Comparison of ENCODE assay signal across 19 mouse cellular contexts in genomic region chr5:131463402-131463801, GRCm38 (mm10).
DNase-seq lines count a peak whose midpoint lies in the region; ATAC-seq and TF ChIP-seq lines count a peak whose summit lies in the region.
"Had no signal": no experiment of that assay in that cellular context is flagged by ENCODE, and none has a peak within 500 bp of the region (broad histone marks: within the 10 kb centered on the region; RNA-seq: fewer than 3 reads in every experiment).

No protein-coding gene starts in this region.

- H3K27me3 ChIP-seq in forebrain, embryonic 11.5 days (ENCODE audit: control insufficient read depth, insufficient read depth, low read length), result no peaks in the 10 kb centered on the region
- no peaks in the 10 kb centered on the region for H3K27me3 ChIP-seq in forebrain, embryonic 10.5 days (ENCODE audit: poor library complexity, severe bottlenecking)
- H3K27me3 ChIP-seq in midbrain, embryonic 14.5 days (ENCODE audit: control insufficient read depth, insufficient read depth, low read length), result no peaks in the 10 kb centered on the region
- no peaks in the 10 kb centered on the region for H3K27me3 ChIP-seq in midbrain, embryonic 10.5 days (ENCODE audit: low read depth, poor library complexity, severe bottlenecking)
- no peaks in the 10 kb centered on the region for H3K27me3 ChIP-seq in forebrain, postnatal 0 days (ENCODE audit: insufficient read depth, low read length)
- no peaks in the 10 kb centered on the region for H3K27me3 ChIP-seq in neural tube, embryonic 14.5 days (ENCODE audit: control insufficient read depth, insufficient read depth, low read length)
- H3K27me3 ChIP-seq in heart, embryonic 11.5 days (ENCODE audit: control insufficient read depth, insufficient read depth, low read length), result no peaks in the 10 kb centered on the region
- H3K27me3 ChIP-seq: embryonic facial prominence, embryonic 13.5 days; megakaryocyte, embryonic 14.5 days had no signal

- H3K9ac ChIP-seq in forebrain, embryonic 11.5 days (ENCODE audit: low read length), result no peak overlapping the region
- no peak overlapping the region for H3K9ac ChIP-seq in midbrain, embryonic 14.5 days (replicated peaks; ENCODE audit: low read length)
- H3K9ac ChIP-seq in forebrain, postnatal 0 days, result no peak overlapping the region
- H3K9ac ChIP-seq in neural tube, embryonic 14.5 days (replicated peaks; ENCODE audit: low read depth, low read length), result no peak overlapping the region
- no peak overlapping the region for H3K9ac ChIP-seq in heart, embryonic 11.5 days (ENCODE audit: low read depth, low read length)
- H3K9ac ChIP-seq: embryonic facial prominence, embryonic 13.5 days had no signal

- 65% methylated on average over 6 of the region's 6 CpGs for WGBS in forebrain, embryonic 11.5 days
- WGBS in forebrain, embryonic 10.5 days, result 91% methylated on average over 6 of the region's 6 CpGs
- WGBS in midbrain, embryonic 14.5 days, result 68% methylated on average over 6 of the region's 6 CpGs
- 94% methylated on average over 6 of the region's 6 CpGs for WGBS in midbrain, embryonic 10.5 days
- 22% methylated on average over 6 of the region's 6 CpGs for WGBS in forebrain, postnatal 0 days
- 34% methylated on average over 6 of the region's 6 CpGs for whole genome bisulfite sequencing in neural tube, embryonic 14.5 days
- 93% methylated on average over 6 of the region's 6 CpGs for WGBS in heart, embryonic 11.5 days (ENCODE audit: insufficient replicate concordance)

- no peak overlapping the region for H3K4me3 ChIP-seq in forebrain, embryonic 11.5 days (ENCODE audit: low read depth, low read length)
- no peak overlapping the region for H3K4me3 ChIP-seq in forebrain, embryonic 10.5 days
- H3K4me3 ChIP-seq in midbrain, embryonic 14.5 days (replicated peaks; ENCODE audit: low read depth, low read length), result no peak overlapping the region
- H3K4me3 ChIP-seq in midbrain, embryonic 10.5 days, result no peak overlapping the region
- H3K4me3 ChIP-seq in forebrain, postnatal 0 days (ENCODE audit: low read depth, low read length), result no peak overlapping the region
- H3K4me3 ChIP-seq in neural tube, embryonic 14.5 days (ENCODE audit: low read depth, low read length), result no peak overlapping the region
- no peak overlapping the region for H3K4me3 ChIP-seq in heart, embryonic 11.5 days (ENCODE audit: low read depth, low read length)
- H3K4me3 ChIP-seq: embryonic facial prominence, embryonic 13.5 days; megakaryocyte, embryonic 14.5 days; myocyte had no signal

- peaks cover 25% of the 10 kb centered on the region for H3K36me3 ChIP-seq in forebrain, embryonic 11.5 days (ENCODE audit: control insufficient read depth, insufficient read depth, low read length)
- H3K36me3 ChIP-seq in forebrain, embryonic 10.5 days (replicated peaks), result peaks cover 98% of the 10 kb centered on the region
- peaks cover 90% of the 10 kb centered on the region for H3K36me3 ChIP-seq in midbrain, embryonic 14.5 days (ENCODE audit: control insufficient read depth, insufficient read depth, low read length)
- peaks cover 99% of the 10 kb centered on the region for H3K36me3 ChIP-seq in midbrain, embryonic 10.5 days
- H3K36me3 ChIP-seq in forebrain, postnatal 0 days (ENCODE audit: insufficient read depth), result peaks cover 34% of the 10 kb centered on the region
- peaks cover 34% of the 10 kb centered on the region for H3K36me3 ChIP-seq in neural tube, embryonic 14.5 days (ENCODE audit: control insufficient read depth, insufficient read depth, low read length)
- peaks cover 24% of the 10 kb centered on the region for H3K36me3 ChIP-seq in heart, embryonic 11.5 days (ENCODE audit: control insufficient read depth, insufficient read depth, low read length)

- no peak overlapping the region for H3K4me2 ChIP-seq in forebrain, embryonic 11.5 days (ENCODE audit: low read depth, low read length, severe bottlenecking)
- H3K4me2 ChIP-seq in midbrain, embryonic 14.5 days (ENCODE audit: low read length), result no peak overlapping the region
- H3K4me2 ChIP-seq in forebrain, postnatal 0 days (ENCODE audit: low read depth), result no peak overlapping the region
- H3K4me2 ChIP-seq in neural tube, embryonic 14.5 days (ENCODE audit: low read depth, low read length), result no peak overlapping the region
- H3K4me2 ChIP-seq in heart, embryonic 11.5 days, result no peak overlapping the region
- H3K4me2 ChIP-seq: embryonic facial prominence, embryonic 13.5 days; liver, embryonic 11.5 days had no signal

- peak overlapping the region; percentile 39; the same call in 1 of the 2 replicates for H3K27ac ChIP-seq in forebrain, embryonic 11.5 days (ENCODE audit: low read depth, low read length)
- H3K27ac ChIP-seq in forebrain, embryonic 10.5 days, result no peak overlapping the region
- 0 out of 2 replicates have a peak overlapping the region, but pooled peaks have one; percentile 26 for H3K27ac ChIP-seq in midbrain, embryonic 14.5 days (replicated peaks; ENCODE audit: low read depth, low read length)
- no peak overlapping the region for H3K27ac ChIP-seq in midbrain, embryonic 10.5 days (replicated peaks)
- no peak overlapping the region for H3K27ac ChIP-seq in forebrain, postnatal 0 days (ENCODE audit: low read depth, low read length)
- H3K27ac ChIP-seq in neural tube, embryonic 14.5 days (ENCODE audit: low read depth, low read length), result peak overlapping the region; percentile 24
- H3K27ac ChIP-seq in heart, embryonic 11.5 days (ENCODE audit: low read depth, low read length), result no peak overlapping the region
- H3K27ac ChIP-seq: embryonic facial prominence, embryonic 13.5 days had no signal

- H3K4me1 ChIP-seq in forebrain, embryonic 11.5 days (replicated peaks; ENCODE audit: control insufficient read depth, insufficient read depth, low read length), result no peaks in the 10 kb centered on the region; the same call in none of the 2 replicates
- H3K4me1 ChIP-seq in forebrain, embryonic 10.5 days, result peaks cover 6% of the 10 kb centered on the region; the same call in 1 of the 2 replicates
- peaks cover 7% of the 10 kb centered on the region for H3K4me1 ChIP-seq in midbrain, embryonic 14.5 days (ENCODE audit: control insufficient read depth, insufficient read depth, low read length)
- peaks cover 8% of the 10 kb centered on the region; the same call in 1 of the 2 replicates for H3K4me1 ChIP-seq in midbrain, embryonic 10.5 days
- peaks cover 5% of the 10 kb centered on the region; the same call in 1 of the 2 replicates for H3K4me1 ChIP-seq in forebrain, postnatal 0 days (ENCODE audit: insufficient read depth)
- H3K4me1 ChIP-seq in neural tube, embryonic 14.5 days (ENCODE audit: control insufficient read depth, insufficient read depth, low read length), result peaks cover 9% of the 10 kb centered on the region
- H3K4me1 ChIP-seq in heart, embryonic 11.5 days (ENCODE audit: control insufficient read depth, insufficient read depth, low read length), result no peaks in the 10 kb centered on the region
- H3K4me1 ChIP-seq: embryonic facial prominence, embryonic 13.5 days; megakaryocyte, embryonic 14.5 days had no signal

- no peaks in the 10 kb centered on the region; the same call in 1 of the 2 replicates for H3K9me3 ChIP-seq in forebrain, embryonic 11.5 days (ENCODE audit: control insufficient read depth, low read length)
- H3K9me3 ChIP-seq in forebrain, embryonic 10.5 days, result peaks cover 3% of the 10 kb centered on the region; the same call in 1 of the 2 replicates
- no peaks in the 10 kb centered on the region for H3K9me3 ChIP-seq in midbrain, embryonic 14.5 days (ENCODE audit: control insufficient read depth, low read length)
- H3K9me3 ChIP-seq in midbrain, embryonic 10.5 days (replicated peaks), result no peaks in the 10 kb centered on the region
- H3K9me3 ChIP-seq in forebrain, postnatal 0 days (ENCODE audit: low read length), result no peaks in the 10 kb centered on the region
- H3K9me3 ChIP-seq in neural tube, embryonic 14.5 days (ENCODE audit: control insufficient read depth, low read length), result no peaks in the 10 kb centered on the region
- no peaks in the 10 kb centered on the region for H3K9me3 ChIP-seq in heart, embryonic 11.5 days (replicated peaks; ENCODE audit: control insufficient read depth, low read length)
- H3K9me3 ChIP-seq: embryonic facial prominence, embryonic 13.5 days had no signal

- no peak for DNase-seq in forebrain, embryonic 11.5 days (ENCODE audit: low spot score)
- no peak for DNase-seq in forebrain, embryonic 10.5 days (ENCODE audit: extremely low spot score, low spot score)
- peak; percentile 34 for DNase-seq in midbrain, embryonic 14.5 days
- no peak for DNase-seq in midbrain, embryonic 10.5 days (ENCODE audit: low spot score)
- DNase-seq in forebrain, postnatal 0 days, result peak; percentile 49
- no peak for DNase-seq in left cerebral cortex, postnatal 4 days
- DNase-seq: adrenal gland, adult 8-10 months; cerebellum, adult 11 months; cerebellum, postnatal 10 days; kidney, adult 8-10 months; kidney, postnatal 36 days; lung, adult 18-20 months; lung, postnatal 14 days had no signal

- TF ChIP-seq CTCF in forebrain, postnatal 0 days (IDR thresholded peaks at IDR 0.05; ENCODE audit: low read depth), result no peak

- intact Hi-C loops in left cerebral cortex, postnatal 4 days (cut with DNase I), result no loop called here

- ATAC-seq in forebrain, embryonic 11.5 days (replicated peaks; ENCODE audit: low FRiP score), result peak; percentile 39; the same call in 1 of the 2 replicates
- ATAC-seq in midbrain, embryonic 14.5 days (ENCODE audit: low FRiP score, low TSS enrichment), result no peak
- peak; percentile 45; the same call in 1 of the 2 replicates for ATAC-seq in forebrain, postnatal 0 days
- peak; percentile 50 for ATAC-seq in neural tube, embryonic 14.5 days (ENCODE audit: low read depth)
- no peak for ATAC-seq in heart, embryonic 11.5 days (replicated peaks; ENCODE audit: insufficient number of reproducible peaks, low FRiP score, low TSS enrichment)

Comparison
In these comparisons a context has a peak if more than half of its experiments do, and no peak if none do; other contexts are left out.
1. DNase-seq: peak in midbrain, embryonic 14.5 days (single experiment) and forebrain, postnatal 0 days (single experiment); none in forebrain, embryonic 11.5 days (single experiment), forebrain, embryonic 10.5 days (single experiment), midbrain, embryonic 10.5 days (single experiment) and left cerebral cortex, postnatal 4 days (single experiment).
2. H3K27ac ChIP-seq: peak in forebrain, embryonic 11.5 days (single experiment), midbrain, embryonic 14.5 days (single experiment) and neural tube, embryonic 14.5 days (single experiment); none in forebrain, embryonic 10.5 days (single experiment), midbrain, embryonic 10.5 days (single experiment), forebrain, postnatal 0 days (single experiment) and heart, embryonic 11.5 days (single experiment).
3. ATAC-seq: peak in forebrain, embryonic 11.5 days (single experiment), forebrain, postnatal 0 days (single experiment) and neural tube, embryonic 14.5 days (single experiment); none in midbrain, embryonic 14.5 days (single experiment) and heart, embryonic 11.5 days (single experiment).